Mouse (Mus musculus): Measurements from ENCODE around the gene Aloxe3. TPM values are rescaled to one million over a fixed set of nuclear protein-coding genes. Genes with fewer than 3 reads are reported as not detected.

Gene Aloxe3
- polyA plus RNA-seq, 1 experiment from 2014 or later: 0.41 TPM

DNA sequence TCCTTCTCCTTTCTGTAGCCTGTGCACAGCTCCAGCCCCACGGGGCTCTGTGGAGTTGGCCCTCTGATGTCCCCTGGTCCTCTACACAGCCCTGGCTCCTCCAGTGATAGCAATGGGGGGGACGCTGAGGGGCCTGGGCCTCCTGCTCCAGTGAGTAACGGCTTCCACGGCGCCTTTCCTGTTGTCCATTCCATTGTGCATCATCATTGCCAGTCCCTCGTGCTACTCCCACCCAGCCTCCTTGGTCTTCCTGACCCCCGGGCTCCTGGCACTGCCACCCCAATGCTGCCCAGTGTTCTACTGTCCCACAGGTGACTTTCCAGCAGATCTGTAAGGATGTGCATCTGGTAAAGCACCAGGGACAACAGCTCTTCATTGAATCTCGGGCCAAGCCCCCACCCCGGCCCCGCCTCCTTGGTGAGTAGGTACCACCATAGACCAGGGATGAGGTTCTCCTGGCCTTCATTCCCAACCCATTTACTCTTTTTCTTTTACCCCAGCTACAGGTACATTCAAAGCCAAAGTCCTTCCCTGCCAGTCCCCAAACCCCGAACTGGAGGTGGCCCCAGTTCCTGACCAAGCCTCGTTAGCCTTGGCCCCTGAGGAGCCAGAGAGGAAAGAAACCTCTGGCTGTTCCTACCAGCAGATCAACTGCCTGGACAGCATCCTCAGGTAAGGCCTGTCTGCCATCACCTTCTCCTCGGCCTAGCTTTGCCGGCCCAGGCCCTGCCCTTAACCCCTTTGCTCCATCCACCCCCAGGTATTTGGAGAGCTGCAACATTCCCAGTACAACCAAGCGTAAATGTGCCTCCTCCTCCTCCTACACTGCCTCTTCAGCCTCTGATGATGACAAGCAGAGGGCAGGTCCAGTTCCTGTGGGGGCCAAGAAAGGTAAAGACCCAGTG, 21.9 kb upstream of the Aloxe3 start:
- no peak for ATAC-seq (ENCODE audit: low FRiP score)
- peaks cover 81% of the 10 kb centered on the region for H3K36me3 ChIP-seq
- no peaks in the 10 kb centered on the region for H3K27me3 ChIP-seq
- H3K27ac ChIP-seq: no peak overlapping the region
- H3K4me3 ChIP-seq: no peak overlapping the region
- H3K4me2 ChIP-seq (replicated peaks): no peak overlapping the region
- no peak overlapping the region for H3K9ac ChIP-seq
- peaks cover 19% of the 10 kb centered on the region for H3K4me1 ChIP-seq
- no peaks in the 10 kb centered on the region for H3K9me3 ChIP-seq (replicated peaks)
- WGBS: 94% methylated on average over 15 of the region's 15 CpGs

DNA sequence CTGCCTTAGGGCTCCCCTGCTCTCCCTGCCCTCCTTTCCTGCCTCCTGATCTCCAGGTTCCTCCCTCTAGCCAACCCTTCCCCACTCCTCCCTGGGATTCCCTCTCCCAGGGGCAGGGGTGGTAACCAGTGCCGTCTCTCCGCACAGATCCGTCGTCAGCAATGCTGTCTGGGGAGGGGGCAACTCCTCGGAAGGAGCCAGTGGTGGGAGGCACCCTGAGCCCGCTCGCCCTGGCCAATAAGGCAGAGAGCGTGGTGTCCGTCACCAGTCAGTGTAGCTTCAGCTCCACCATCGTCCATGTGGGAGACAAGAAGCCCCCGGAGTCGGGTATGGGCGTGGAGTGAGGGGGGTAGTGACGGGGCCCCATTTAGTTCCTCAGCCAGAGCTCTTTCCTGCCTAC, 21.2 kb upstream of the Aloxe3 start:
- peaks cover 13% of the 10 kb centered on the region for H3K4me1 ChIP-seq
- WGBS: 88% methylated on average over 14 of the region's 14 CpGs
- no peak overlapping the region for H3K9ac ChIP-seq
- H3K36me3 ChIP-seq: peaks cover 88% of the 10 kb centered on the region
- H3K4me2 ChIP-seq (replicated peaks): no peak overlapping the region
- H3K9me3 ChIP-seq (replicated peaks): no peaks in the 10 kb centered on the region
- no peak for ATAC-seq (ENCODE audit: low FRiP score)
- H3K4me3 ChIP-seq: no peak overlapping the region
- no peaks in the 10 kb centered on the region for H3K27me3 ChIP-seq
- H3K27ac ChIP-seq: no peak overlapping the region

DNA sequence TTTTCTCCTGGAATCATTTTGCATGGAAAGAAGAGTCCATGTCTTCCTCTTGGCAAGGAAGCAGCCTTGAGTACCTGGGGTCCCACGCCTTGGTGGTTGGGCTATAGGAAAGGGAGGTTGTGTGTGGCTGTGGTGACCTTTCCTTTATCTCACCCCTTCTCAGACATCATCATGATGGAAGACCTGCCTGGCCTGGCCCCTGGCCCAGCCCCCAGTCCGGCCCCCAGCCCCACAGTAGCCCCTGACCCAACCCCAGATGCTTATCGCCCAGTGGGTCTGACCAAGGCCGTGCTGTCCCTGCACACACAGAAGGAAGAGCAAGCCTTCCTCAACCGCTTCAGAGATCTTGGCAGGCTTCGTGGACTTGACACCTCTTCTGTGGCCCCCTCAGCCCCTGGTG, 20.5 kb upstream of the Aloxe3 start:
- 94% methylated on average over 6 of the region's 6 CpGs for WGBS
- Histone ChIP-seq H3K9ac (no peak overlapping the region), H3K4me1 (peaks cover 6% of the 10 kb centered on the region), H3K27me3 (no peaks in the 10 kb centered on the region), H3K27ac (no peak overlapping the region), H3K4me2 (replicated peaks) (no peak overlapping the region), H3K4me3 (no peak overlapping the region), H3K36me3 (peaks cover 90% of the 10 kb centered on the region), H3K9me3 (replicated peaks) (no peaks in the 10 kb centered on the region)
- no peak for ATAC-seq (ENCODE audit: low FRiP score)

DNA sequence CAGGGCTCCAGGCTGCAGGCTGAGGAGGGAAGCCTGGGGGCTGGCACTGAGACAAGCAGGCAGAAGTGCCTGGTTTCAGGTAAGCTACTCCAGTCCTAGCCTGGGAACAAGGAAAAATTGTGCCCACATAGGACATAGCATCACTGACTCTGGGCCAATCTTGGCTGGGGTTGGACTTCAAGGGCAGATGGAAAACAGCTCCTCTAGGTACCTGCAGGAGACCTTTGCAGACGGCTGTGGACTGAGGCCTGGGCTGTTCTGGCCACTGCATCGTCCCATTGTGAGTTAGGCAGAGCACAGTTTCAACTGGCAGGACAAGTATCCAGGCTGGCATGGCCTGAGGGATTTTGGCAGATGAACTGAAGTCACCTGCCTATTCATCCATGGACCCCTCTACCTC, 19.9 kb upstream of the Aloxe3 start:
- WGBS: 82% methylated on average over 2 of the region's 2 CpGs
- 0 out of 2 replicates have a peak, but pooled peaks cover under 1% of the 10 kb centered on the region for H3K4me1 ChIP-seq
- no peak overlapping the region for H3K27ac ChIP-seq
- H3K9me3 ChIP-seq (replicated peaks): no peaks in the 10 kb centered on the region
- no peak overlapping the region for H3K4me3 ChIP-seq
- no peak overlapping the region for H3K4me2 ChIP-seq (replicated peaks)
- H3K9ac ChIP-seq: no peak overlapping the region
- H3K36me3 ChIP-seq: peaks cover 87% of the 10 kb centered on the region
- H3K27me3 ChIP-seq: no peaks in the 10 kb centered on the region
- no peak for ATAC-seq (ENCODE audit: low FRiP score)

DNA sequence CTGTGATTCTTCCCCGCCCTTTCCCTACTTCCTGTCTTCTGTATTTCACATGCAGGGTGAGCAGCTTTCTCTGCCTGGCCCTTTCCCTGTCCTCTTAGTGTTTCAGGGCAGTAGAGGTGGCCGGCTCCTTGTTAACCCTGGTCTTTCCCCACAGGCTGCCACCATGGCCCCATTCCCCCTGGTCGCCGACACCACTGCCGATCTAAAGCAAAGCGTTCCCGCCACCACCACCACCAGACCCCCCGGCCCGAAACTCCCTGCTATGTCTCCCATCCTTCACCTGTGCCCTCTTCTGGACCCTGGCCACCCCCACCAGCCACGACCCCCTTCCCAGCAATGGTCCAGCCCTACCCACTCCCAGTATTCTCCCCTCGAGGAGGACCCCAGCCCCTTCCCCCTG, 19.4 kb upstream of the Aloxe3 start:
- H3K9me3 ChIP-seq (replicated peaks): no peaks in the 10 kb centered on the region
- H3K4me3 ChIP-seq: no peak overlapping the region
- no peak overlapping the region for H3K27ac ChIP-seq
- H3K4me1 ChIP-seq: peaks cover 1% of the 10 kb centered on the region; the same call in 1 of the 2 replicates
- no peak for ATAC-seq (ENCODE audit: low FRiP score)
- H3K36me3 ChIP-seq: peaks cover 82% of the 10 kb centered on the region
- H3K9ac ChIP-seq: no peak overlapping the region
- WGBS: 90% methylated on average over 11 of the region's 11 CpGs
- H3K27me3 ChIP-seq: no peaks in the 10 kb centered on the region; the same call in 1 of the 2 replicates
- no peak overlapping the region for H3K4me2 ChIP-seq (replicated peaks)

DNA sequence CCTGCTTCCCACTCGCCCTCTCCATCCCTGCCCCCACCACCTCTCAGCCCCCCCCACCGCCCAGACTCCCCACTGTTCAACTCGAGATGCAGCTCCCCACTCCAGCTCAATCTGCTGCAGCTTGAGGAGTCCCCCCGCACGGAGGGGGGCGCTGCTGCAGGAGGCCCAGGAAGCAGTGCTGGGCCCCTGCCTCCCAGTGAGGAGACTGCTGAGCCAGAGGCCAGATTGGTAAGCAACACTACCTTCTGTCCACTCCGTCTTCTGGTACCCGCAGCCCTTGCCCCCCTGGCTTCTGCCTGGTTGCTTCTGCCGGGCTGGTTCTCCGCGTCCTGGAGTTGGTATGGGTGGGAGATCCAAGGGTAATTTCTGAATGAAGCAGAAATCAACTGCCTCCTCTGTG, 18.9 kb upstream of the Aloxe3 start:
- Histone ChIP-seq H3K9me3 (replicated peaks) (no peaks in the 10 kb centered on the region), H3K4me2 (replicated peaks) (no peak overlapping the region), H3K27ac (no peak overlapping the region), H3K36me3 (peaks cover 77% of the 10 kb centered on the region), H3K9ac (no peak overlapping the region), H3K4me1 (peaks cover 4% of the 10 kb centered on the region; the same call in 1 of the 2 replicates), H3K4me3 (no peak overlapping the region), H3K27me3 (no peaks in the 10 kb centered on the region; the same call in 1 of the 2 replicates)
- no peak for ATAC-seq (ENCODE audit: low FRiP score)
- 89% methylated on average over 11 of the region's 11 CpGs for whole genome bisulfite sequencing

DNA sequence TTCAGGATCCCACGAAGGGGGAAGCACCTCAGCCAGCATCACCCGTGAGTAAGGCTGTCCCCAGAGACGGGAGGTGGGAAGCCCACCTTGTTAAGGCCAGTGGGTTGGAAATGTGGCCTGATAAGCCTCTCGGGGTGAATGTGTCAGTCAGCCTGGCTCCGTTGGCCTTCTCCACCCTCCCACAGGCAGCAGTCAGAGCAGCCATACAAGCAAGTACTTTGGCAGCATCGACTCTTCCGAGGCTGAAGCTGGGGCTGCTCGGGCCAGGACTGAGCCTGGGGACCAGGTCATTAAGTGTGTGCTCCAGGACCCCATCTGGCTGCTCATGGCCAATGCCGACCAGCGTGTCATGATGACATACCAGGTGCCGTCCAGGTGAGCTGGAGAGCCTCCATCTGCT, 18.0 kb upstream of the Aloxe3 start:
- H3K4me1 ChIP-seq: peaks cover 8% of the 10 kb centered on the region; the same call in 1 of the 2 replicates
- ATAC-seq (ENCODE audit: low FRiP score): no peak

DNA sequence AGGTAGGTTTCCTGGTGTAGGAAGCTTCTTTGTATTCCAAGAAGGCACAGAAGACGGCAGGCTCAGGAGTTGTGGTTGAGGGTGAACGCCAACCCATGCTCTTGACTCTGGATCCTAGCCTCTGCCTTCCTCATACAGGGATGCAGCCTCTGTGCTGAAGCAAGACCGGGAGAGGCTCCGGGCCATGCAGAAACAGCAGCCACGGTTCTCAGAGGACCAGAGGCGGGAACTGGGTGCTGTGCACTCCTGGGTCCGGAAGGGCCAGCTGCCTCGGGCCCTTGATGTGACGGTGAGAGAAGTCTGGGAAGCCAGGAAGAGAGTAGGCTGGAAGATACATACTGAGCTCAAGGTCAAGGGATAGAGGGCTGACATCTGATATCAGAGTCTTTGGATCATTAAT, 17.5 kb upstream of the Aloxe3 start:
- no peak overlapping the region for H3K4me2 ChIP-seq (replicated peaks)
- peaks cover 8% of the 10 kb centered on the region; the same call in 1 of the 2 replicates for H3K4me1 ChIP-seq
- no peaks in the 10 kb centered on the region for H3K9me3 ChIP-seq (replicated peaks)
- no peak for ATAC-seq (ENCODE audit: low FRiP score)
- no peak overlapping the region for H3K27ac ChIP-seq
- no peak overlapping the region for H3K4me3 ChIP-seq
- H3K36me3 ChIP-seq: peaks cover 63% of the 10 kb centered on the region
- H3K27me3 ChIP-seq: peaks cover 10% of the 10 kb centered on the region
- H3K9ac ChIP-seq: no peak overlapping the region
- whole genome bisulfite sequencing: 93% methylated on average over 9 of the region's 9 CpGs

More for the DNA sequence above, 18.0 kb upstream of the Aloxe3 start:
- Histone ChIP-seq H3K27ac (no peak overlapping the region), H3K4me3 (no peak overlapping the region), H3K9me3 (replicated peaks) (no peaks in the 10 kb centered on the region), H3K9ac (no peak overlapping the region), H3K36me3 (peaks cover 68% of the 10 kb centered on the region), H3K27me3 (peaks cover 5% of the 10 kb centered on the region), H3K4me2 (replicated peaks) (no peak overlapping the region)
- WGBS: 92% methylated on average over 11 of the region's 11 CpGs

DNA sequence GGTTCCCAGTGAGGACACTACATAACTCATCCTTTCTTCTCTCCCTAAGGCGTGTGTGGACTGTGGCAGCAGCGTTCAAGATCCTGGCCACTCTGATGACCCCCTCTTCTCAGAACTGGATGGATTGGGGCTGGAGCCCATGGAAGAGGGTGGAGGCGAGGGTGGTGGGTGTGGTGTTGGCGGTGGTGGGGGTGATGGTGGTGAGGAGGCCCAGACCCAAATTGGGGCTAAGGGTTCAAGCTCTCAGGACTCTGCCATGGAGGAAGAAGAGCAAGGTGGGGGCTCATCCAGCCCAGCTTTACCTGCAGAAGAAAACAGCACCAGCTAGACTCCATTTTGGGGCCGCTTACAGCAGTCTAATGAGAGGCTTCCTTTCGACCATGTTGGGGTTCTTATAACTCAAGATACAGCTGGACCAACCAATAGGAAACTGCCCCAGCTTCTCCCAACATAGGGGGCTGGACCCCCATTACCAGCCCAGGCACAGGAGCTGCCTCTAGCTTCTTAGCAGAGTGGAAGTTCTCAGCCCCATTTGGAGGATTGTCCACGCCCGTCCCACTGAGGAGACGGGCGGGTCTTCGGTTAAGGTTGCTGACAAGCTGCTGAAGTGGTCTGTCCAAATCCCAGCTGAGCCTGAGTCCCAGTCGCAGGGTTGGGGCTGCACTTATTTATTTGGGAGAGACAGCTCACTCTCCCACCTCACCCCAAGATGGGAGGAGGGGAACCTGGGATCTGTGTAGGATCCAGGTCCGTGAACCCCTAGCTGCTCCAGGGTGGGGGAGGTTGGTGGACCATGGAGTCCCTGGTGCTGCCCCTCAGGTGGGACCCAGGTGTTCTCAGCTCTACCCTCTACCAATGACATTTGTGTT, 16.4 kb upstream of the Aloxe3 start:
- 83% methylated on average over 13 of the region's 13 CpGs for WGBS
- no peak for ATAC-seq (ENCODE audit: low FRiP score)
- Histone ChIP-seq H3K9ac (no peak overlapping the region), H3K27me3 (peaks cover 16% of the 10 kb centered on the region), H3K4me2 (replicated peaks) (0 out of 2 replicates have a peak overlapping the region, but pooled peaks have one; percentile 50), H3K36me3 (peaks cover 53% of the 10 kb centered on the region), H3K27ac (no peak overlapping the region), H3K9me3 (replicated peaks) (no peaks in the 10 kb centered on the region), H3K4me3 (no peak overlapping the region), H3K4me1 (peaks cover 8% of the 10 kb centered on the region; the same call in 1 of the 2 replicates)

DNA sequence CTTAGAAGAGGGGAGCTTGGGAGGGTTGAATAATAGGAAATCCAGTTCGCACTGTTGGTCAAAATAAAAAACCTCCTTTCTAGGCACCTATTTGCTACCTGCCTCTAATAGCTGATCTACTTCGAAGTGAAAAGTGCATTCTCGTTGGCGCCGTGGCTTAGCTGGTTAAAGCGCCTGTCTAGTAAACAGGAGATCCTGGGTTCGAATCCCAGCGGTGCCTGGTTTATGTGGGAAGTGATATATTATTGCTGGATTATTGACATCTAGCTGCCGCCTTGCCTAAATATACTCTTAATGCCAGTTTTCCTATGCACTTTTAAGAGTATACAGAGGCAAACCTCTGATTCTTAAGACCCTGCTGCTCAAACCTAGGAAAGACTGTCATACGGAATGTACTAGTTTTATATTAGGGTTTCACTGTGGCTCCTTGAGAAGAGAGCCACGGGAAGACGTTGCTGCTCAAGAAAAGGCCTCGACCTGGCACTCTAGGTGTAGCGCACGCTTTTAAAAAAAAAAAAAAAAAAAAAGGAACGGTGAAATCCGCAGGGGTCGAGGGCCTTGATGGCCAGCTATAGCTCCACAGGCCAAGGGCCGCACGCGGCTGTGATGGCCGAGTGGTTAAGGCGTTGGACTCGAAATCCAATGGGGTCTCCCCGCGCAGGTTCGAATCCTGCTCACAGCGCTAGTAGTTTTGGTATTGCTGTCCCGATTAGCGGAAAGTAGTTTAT, 15.2 kb upstream of the Aloxe3 start:
- Histone ChIP-seq H3K36me3 (peaks cover 40% of the 10 kb centered on the region), H3K9ac (peak overlapping the region; percentile 41), H3K27ac (no peak overlapping the region), H3K27me3 (peaks cover 27% of the 10 kb centered on the region), H3K9me3 (replicated peaks) (no peaks in the 10 kb centered on the region), H3K4me2 (replicated peaks) (peak overlapping the region; percentile 50), H3K4me1 (peaks cover 8% of the 10 kb centered on the region; the same call in 1 of the 2 replicates), H3K4me3 (peak overlapping the region; percentile 44)
- ATAC-seq (ENCODE audit: low FRiP score): no peak
- WGBS: under 1% methylated on average over 30 of the region's 30 CpGs

DNA sequence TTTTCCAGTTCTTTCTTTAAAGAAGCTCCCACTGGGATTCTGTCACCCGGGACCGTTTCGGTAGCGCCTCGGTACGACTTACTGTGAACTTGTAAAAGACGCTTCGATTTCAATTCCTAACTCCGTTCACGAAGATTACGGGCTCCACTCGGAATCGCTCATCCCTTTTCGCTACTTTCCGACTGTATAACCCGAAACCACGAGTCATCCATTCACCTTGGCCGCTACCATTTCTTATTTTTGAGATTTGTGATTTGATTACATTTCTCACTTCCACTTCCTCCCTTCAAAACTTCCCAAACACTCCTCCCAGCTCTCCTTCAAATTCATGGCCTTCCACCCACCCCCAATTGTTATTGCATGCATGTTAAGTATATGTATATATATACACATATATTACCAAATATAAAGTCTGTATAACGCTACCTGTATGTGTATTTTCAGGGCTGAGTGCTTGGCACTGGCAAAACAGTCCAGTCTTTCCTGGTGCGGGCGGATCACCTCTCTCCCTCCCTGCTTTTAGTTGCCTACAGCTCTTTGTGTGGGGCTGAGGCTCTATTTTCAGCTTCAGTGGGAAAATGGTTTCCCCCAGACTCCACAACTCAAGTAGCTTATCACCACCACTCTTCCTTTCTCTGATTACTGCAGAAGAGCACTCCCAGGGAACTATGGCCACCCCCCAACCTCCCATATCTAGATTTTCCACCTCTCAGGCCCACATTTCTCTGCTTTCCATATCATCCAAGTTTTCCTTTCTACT, 14.5 kb upstream of the Aloxe3 start:
- peaks cover 34% of the 10 kb centered on the region for H3K27me3 ChIP-seq
- H3K4me3 ChIP-seq: peak overlapping the region; percentile 44
- 5% methylated on average over 21 of the region's 21 CpGs for WGBS
- H3K4me2 ChIP-seq (replicated peaks): peak overlapping the region; percentile 50
- peaks cover 8% of the 10 kb centered on the region; the same call in 1 of the 2 replicates for H3K4me1 ChIP-seq
- no peaks in the 10 kb centered on the region for H3K9me3 ChIP-seq (replicated peaks)
- H3K27ac ChIP-seq: no peak overlapping the region
- H3K9ac ChIP-seq: peak overlapping the region; percentile 41
- no peak for ATAC-seq (ENCODE audit: low FRiP score)
- H3K36me3 ChIP-seq: peaks cover 33% of the 10 kb centered on the region

All from hindbrain, embryonic 12.5 days (tissue).